Mouse (Mus musculus): ENCODE data around the gene Med28. TPM values are rescaled to one million over a fixed set of nuclear protein-coding genes. Genes with fewer than 3 reads are reported as not detected.

Gene Med28
- total RNA-seq, 2 experiments from 2014 or later, result 38.0 to 38.8 TPM

- DNase-seq, result no peak
These were observed 7.1 kb upstream of the Med28 start for GRCm38 (mm10) chr5:45512908-45513307.

- no peak for DNase-seq
These were observed 6.5 kb upstream of the Med28 start for GRCm38 (mm10) chr5:45513511-45513910.

DNA sequence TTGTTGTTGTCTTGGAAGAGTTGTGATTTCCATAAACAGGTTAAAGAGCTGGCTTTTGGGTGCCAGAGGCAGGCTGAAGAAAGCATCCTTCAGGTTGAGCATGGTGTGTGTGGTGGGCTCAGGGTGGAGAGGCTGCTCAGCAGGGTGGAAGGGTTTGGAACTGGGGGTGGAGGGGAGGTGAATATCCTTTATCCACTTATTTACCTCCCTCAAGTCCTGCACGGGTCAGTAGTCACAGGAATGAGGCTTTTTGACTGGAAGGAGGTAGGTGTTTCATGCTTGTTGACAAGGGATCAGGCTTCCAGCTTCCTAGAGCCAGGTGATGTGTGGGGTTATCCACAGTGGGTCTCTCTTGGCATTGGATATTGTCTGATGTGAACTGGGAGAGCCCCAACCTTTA, 5.4 kb upstream of the Med28 start:
- no peak for DNase-seq

- DNase-seq, result no peak
These were observed 4.8 kb upstream of the Med28 start for GRCm38 (mm10) chr5:45515151-45515743.

- DNase-seq, result no peak
These were observed 731 bp downstream of the Med28 start for GRCm38 (mm10) chr5:45520809-45521110.

DNA sequence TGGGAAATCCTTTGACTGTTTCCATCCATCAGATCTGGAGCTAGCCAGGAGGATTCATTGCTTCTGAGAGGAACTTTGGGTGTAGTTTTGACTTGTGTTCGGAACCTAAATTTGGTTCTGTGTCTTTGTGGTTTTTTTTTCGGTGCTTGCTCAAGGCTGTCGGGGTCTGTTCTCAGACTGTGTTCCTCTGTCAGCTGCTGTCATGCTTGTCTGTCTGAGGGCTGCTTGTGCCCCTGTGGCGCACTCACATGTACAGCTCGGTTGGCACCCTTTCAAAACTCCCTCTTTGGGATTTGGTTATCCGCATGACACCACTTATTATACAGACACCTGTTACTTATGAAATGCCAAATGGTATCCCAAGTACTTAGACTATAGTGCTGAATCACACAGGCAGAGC, 1.6 kb downstream of the Med28 start:
- DNase-seq, result no peak

GRCm38 (mm10) chr5:45525101-45525500, 5.1 kb downstream of the Med28 start:
- no peak for DNase-seq

- DNase-seq, result no peak
These were observed 6.3 kb downstream of the Med28 start for GRCm38 (mm10) chr5:45526338-45526737.

DNA sequence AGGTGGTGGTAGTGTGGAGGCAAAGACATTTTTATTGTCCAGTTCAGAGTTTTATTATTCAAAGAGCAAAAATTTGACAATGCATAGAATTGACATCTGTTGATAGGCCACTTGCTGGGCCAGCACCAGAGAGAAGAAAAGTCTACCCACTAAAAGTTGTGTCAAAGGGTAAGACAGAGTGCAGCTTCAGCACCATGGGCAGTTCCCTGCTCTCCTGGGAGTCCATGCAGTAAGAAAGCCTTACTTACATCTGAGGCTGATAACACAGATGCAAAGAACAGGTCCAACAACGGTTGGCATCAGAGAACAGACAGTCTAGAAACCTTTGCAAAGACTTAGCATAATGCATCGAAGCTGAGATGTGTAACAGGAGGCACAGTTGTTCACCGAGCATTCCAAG, 9.7 kb downstream of the Med28 start:
- no peak for DNase-seq

DNA sequence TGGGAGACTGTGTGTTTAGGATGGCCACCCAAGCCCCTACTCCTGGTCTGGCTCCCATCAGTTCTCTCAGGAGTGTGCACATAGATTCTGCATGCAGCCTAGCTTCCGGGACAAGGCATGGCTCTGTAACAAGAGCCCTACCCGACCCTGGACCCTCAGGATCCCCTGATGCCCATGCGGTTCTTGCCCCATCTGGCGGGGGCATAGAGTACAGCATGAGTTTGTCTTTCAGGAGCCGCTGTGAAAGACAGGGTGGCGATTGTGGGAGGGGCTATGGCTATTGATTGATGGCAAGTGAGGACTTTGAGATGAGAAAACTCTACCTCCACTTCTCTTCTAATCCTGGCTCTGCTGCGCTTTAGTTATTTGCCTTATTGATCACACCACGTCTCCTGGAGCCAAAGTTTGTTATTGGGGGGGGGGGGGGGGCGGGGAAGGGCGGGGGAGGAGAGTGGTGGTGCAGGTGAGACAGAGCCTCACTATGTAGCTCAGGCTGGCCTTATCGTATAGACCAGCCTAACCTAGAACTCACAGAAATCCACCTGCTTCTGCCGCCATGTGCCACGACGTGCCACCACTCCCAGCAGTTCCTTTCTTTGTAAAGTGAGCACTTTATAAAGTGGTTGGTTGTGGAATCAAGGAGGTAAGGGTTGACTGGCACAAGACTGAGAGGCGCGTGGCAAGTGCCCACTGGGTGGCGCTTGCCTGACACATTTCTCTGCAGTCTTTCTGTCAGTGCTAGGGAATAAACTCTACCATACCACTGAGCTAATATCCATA, 14.5 kb downstream of the Med28 start:
- DNase-seq, result peak; percentile 30

- no peak for DNase-seq
These were observed 15.1 kb downstream of the Med28 start for GRCm38 (mm10) chr5:45535177-45535576.

- DNase-seq, result no peak
These were observed 19.5 kb downstream of the Med28 start for GRCm38 (mm10) chr5:45539502-45539901.

DNA sequence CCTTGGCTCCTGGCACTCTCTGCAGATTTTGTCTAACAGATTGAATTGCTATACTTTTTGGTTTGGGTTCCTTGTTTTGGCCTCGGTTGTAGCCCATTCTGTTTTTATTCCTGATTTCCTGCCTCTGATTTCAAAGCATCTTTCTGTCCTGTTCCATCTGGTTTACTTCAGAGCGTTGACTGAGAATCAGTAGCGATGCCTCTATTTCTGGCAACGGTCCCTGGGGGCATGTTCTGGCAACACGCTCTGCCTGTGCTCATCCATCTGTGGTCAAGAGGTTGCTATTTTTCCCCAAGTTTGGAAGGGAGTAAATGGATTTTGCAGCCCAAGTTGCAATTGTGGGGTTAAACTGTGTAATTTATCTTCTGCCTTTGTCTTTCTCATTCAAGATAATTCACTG, 23.3 kb downstream of the Med28 start:
- no peak for DNase-seq

- DNase-seq, result no peak
These were observed 29.6 kb downstream of the Med28 start for GRCm38 (mm10) chr5:45549586-45549985.

- no peak for DNase-seq
These were observed 44.0 kb downstream of the Med28 start for GRCm38 (mm10) chr5:45564054-45564453.

- DNase-seq, result no peak
These were observed 45.8 kb downstream of the Med28 start for GRCm38 (mm10) chr5:45565829-45566228.

- no peak for DNase-seq
These were observed 52.8 kb downstream of the Med28 start for GRCm38 (mm10) chr5:45572816-45573215.

DNA sequence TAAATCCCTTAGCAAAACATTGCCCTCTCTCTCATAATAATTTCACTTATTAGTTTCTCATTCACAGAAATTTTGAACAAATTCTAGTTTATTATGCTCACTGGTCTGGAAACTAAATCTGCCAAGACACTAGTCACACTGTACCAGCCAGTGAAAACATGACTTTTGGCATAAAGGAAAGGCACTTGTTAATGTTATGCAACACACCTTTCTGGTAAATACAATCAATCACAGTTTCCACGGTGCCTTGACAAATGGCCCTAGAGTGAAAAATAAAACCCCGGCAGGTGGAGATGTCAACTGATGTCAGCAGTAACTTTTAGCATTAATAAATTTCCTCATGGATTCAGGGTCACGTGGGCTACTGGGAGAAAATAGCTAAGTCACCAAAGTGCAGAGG, 56.7 kb downstream of the Med28 start:
- no peak for DNase-seq

DNA sequence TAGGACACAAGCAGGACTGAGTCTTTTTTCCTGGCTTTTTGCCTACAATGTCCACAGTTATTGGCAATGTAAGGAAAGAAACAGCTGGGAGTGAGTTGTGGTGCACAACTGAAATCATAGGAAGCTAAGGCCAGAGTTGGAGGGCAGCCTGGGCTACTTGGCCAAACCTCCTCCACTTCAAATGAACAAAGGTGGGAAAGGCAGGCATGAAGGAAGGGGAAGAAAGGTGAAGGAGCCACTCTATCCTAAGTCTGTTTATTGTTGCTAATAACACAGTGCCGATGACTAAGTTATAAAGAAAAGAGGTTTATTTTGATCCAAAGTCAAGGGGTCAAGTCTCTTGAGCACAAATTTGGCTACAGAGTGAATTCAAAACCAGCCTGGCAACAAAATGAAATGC, 57.3 kb downstream of the Med28 start:
- no peak for DNase-seq

Other genes with a start within 250 kb of the Med28 start
- 100 to 1,000 TPM; 106 to 125 TPM for gene Qdpr, start 70.0 kb upstream of the Med28 start, total RNA-seq (2021)
- gene Clrn2, start 66.5 kb upstream of the Med28 start, total RNA-seq (2021), result not detected
- 10 to 100 TPM; 70.1 to 84.7 TPM for gene Lap3, start 26.9 kb upstream of the Med28 start, total RNA-seq (2021)
- 1 to 10 TPM; 2.0 to 2.3 TPM for gene Fam184b, start 119.4 kb downstream of the Med28 start, total RNA-seq (2021)
- 1 to 10 TPM; 4.7 to 7.7 TPM for gene Ncapg, start 149.7 kb downstream of the Med28 start, total RNA-seq (2021)